ENCODE assay signal across 8 mouse cellular contexts in the genomic region with DNA sequence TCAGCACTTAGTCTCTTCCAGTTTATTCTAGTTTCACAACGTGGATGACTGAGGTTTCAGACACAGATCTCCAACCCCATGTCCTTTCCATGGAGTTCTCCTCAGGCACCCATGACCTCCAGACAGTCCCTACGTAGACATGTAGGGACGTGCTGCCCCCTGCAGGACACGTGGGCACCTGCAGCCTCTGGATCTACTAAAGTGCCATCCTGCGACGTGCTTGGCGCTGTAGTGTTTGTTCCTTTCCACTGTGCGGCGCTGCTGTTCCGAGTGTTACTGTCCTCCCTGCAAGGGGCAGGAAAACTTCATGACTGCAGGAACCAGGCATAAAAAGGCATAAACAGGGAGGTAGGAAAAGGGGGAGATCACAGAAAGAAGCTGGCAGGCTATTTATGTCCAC. TPM values are rescaled to one million over a fixed set of nuclear protein-coding genes. Genes with fewer than 3 reads are reported as not detected.
DNase-seq lines count a peak whose midpoint lies in the region; ATAC-seq and TF ChIP-seq lines count a peak whose summit lies in the region.

No protein-coding gene starts in this region.

- H3K9me3 ChIP-seq in G1E (replicated peaks): no peaks in the 10 kb centered on the region
- no peaks in the 10 kb centered on the region for H3K9me3 ChIP-seq in kidney, postnatal 0 days (replicated peaks; ENCODE audit: low read length)

- WGBS in kidney, postnatal 0 days: 4% methylated on average over 10 of the region's 10 CpGs
- WGBS in liver, adult 2 months: under 1% methylated on average over 10 of the region's 10 CpGs

- no peak for TF ChIP-seq POLR2A in liver, adult 2 months (IDR thresholded peaks at IDR 0.05; ENCODE audit: extremely low read depth, insufficient read depth, low read length)

- no peak overlapping the region for H3K4me3 ChIP-seq in G1E (ENCODE audit: low read depth, low read length)
- H3K4me3 ChIP-seq in kidney, postnatal 0 days (replicated peaks; ENCODE audit: low read depth, low read length): no peak overlapping the region
- no peak overlapping the region for H3K4me3 ChIP-seq in liver, adult 2 months (ENCODE audit: insufficient read depth, low read depth, low read length)

- no peaks in the 10 kb centered on the region for H3K4me1 ChIP-seq in G1E (ENCODE audit: insufficient read depth, low read depth, low read length)
- H3K4me1 ChIP-seq in kidney, postnatal 0 days (replicated peaks; ENCODE audit: insufficient read depth, low read length): no peaks in the 10 kb centered on the region
- no peaks in the 10 kb centered on the region for H3K4me1 ChIP-seq in liver, adult 2 months (ENCODE audit: control insufficient read depth, insufficient read depth, low read length)

- TF ChIP-seq CTCF in G1E (IDR thresholded peaks at IDR 0.05; ENCODE audit: low read depth, low read length): peak; percentile 96
- peak; percentile 100 for TF ChIP-seq CTCF in kidney, postnatal 0 days (IDR thresholded peaks at IDR 0.05; ENCODE audit: low read depth)
- peak; percentile 100 for TF ChIP-seq CTCF in liver, adult 2 months (IDR thresholded peaks at IDR 0.05; ENCODE audit: low read depth, low read length)

- ATAC-seq in G1E (ENCODE audit: extremely low read depth, insufficient number of reproducible peaks, low FRiP score, poor library complexity, severe bottlenecking): no peak
- ATAC-seq in kidney, postnatal 0 days (replicated peaks; ENCODE audit: low FRiP score, low read depth): peak; percentile 69

- no peaks in the 10 kb centered on the region for H3K36me3 ChIP-seq in G1E (replicated peaks)
- H3K36me3 ChIP-seq in kidney, postnatal 0 days (ENCODE audit: insufficient read depth, low read length): no peaks in the 10 kb centered on the region
- no peaks in the 10 kb centered on the region for H3K36me3 ChIP-seq in liver, adult 2 months (ENCODE audit: control insufficient read depth, insufficient read depth, low read length)

- H3K27ac ChIP-seq in kidney, postnatal 0 days: no peak overlapping the region
- H3K27ac ChIP-seq in liver, adult 2 months (replicated peaks; ENCODE audit: insufficient read depth, low read depth, low read length): no peak overlapping the region

- H3K9ac ChIP-seq in kidney, postnatal 0 days (ENCODE audit: low read depth, low read length): no peak overlapping the region
- no peak overlapping the region for H3K9ac ChIP-seq in liver, adult 2 months (ENCODE audit: low read depth, low read length)

- H3K4me2 ChIP-seq in kidney, postnatal 0 days (ENCODE audit: low read length): no peak overlapping the region

- H3K79me2 ChIP-seq in liver, adult 2 months (ENCODE audit: control insufficient read depth, insufficient read depth, low read length): no peaks in the 10 kb centered on the region

- H3K27me3 ChIP-seq in G1E (ENCODE audit: insufficient read depth, low read length): 0 out of 2 replicates have a peak, but pooled peaks cover 8% of the 10 kb centered on the region
- H3K27me3 ChIP-seq in kidney, postnatal 0 days (ENCODE audit: insufficient read depth, low read length): no peaks in the 10 kb centered on the region
- no peaks in the 10 kb centered on the region for H3K27me3 ChIP-seq in liver, adult 2 months (ENCODE audit: control insufficient read depth, insufficient read depth, low read length)

- DNase-seq in 3134 (ENCODE audit: extremely low read depth, insufficient read length, low spot score): peak; percentile 61
- DNase-seq in G1E (ENCODE audit: low spot score): peak; percentile 39
- DNase-seq in cerebellum, adult 11 months: peak; percentile 63
- peak; percentile 55 for DNase-seq in frontal cortex, postnatal 25 days (ENCODE audit: low spot score in 2 of 2)
- peak; percentile 91 for DNase-seq in kidney, postnatal 0 days (ENCODE audit: low spot score)
- peak; percentile 69 for DNase-seq in liver, adult 2 months (ENCODE audit: extremely low read depth, low read depth, low spot score)
- peak; percentile 89 for DNase-seq in ovary, postnatal 14 days (ENCODE audit: low spot score)
- DNase-seq in thymus, postnatal 10 days (ENCODE audit: low spot score in 2 of 2): peak; percentile 63 to 87

RNA-seq across cellular contexts. Expression of a gene that starts 19.1 kb away (rescaled TPM):
- not detected in 2 replicates for total RNA-seq in G1E (2014; fragmentation: Nextera tagmentation)
- total RNA-seq in G1E (2017): 0.05 TPM in 1 of 2 replicates, not detected in the other
- polyA plus RNA-seq in G1E (2012): not detected in 2 replicates
- 0.88 and 1.8 TPM in 2 replicates for polyA plus RNA-seq in kidney, postnatal 0 days (2015; fragmentation: Nextera tagmentation; extraction: Ambion mirVana)
- total RNA-seq in liver, adult 2 months (2014; rRNA removed): not detected in 2 replicates
- not detected in 2 replicates for polyA plus RNA-seq in liver, adult 2 months (2012; rRNA removed)

Comparison
In these comparisons a context has a peak if more than half of its experiments do, and no peak if none do; other contexts are left out.
1. DNase-seq: peak in every context shown above with its lines; median percentile 91 in kidney, postnatal 0 days; 89 in ovary, postnatal 14 days; 75 in thymus, postnatal 10 days; 69 in liver, adult 2 months; 63 in cerebellum, adult 11 months; 61 in 3134; 55 in frontal cortex, postnatal 25 days; 39 in G1E.